Mouse (Mus musculus): ENCODE data around the gene Ddx39b.

Gene Ddx39b

GRCm38 (mm10) chr17:35245731-35246623 lies 4.4 kb downstream of the Ddx39b start:
- peak in 1 of 2 experiments; percentile 37 for DNase-seq

DNA sequence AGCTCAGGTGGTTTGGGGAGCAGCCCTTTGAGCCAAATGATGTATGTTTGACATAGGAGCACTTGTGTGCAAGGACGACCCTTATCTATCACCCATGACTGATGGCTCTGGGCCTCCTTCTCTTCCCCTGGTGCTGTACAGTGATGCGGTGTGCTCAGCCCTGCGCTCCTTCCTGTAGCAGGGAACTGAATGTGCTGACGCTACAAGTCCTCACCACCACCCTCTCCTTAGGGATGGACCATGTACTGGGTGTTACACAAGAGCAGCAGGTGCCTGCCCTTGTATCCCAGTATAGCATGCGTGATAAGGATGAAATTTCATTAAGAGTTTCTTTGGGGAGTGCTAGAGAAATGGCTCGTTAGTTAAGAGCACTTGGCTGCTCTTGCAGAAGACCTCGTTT lies 5.6 kb downstream of the Ddx39b start:
- DNase-seq = peak in 1 of 2 experiments; percentile 31

- DNase-seq = no peak
These were observed 7.4 kb downstream of the Ddx39b start for GRCm38 (mm10) chr17:35248986-35249385.

DNA sequence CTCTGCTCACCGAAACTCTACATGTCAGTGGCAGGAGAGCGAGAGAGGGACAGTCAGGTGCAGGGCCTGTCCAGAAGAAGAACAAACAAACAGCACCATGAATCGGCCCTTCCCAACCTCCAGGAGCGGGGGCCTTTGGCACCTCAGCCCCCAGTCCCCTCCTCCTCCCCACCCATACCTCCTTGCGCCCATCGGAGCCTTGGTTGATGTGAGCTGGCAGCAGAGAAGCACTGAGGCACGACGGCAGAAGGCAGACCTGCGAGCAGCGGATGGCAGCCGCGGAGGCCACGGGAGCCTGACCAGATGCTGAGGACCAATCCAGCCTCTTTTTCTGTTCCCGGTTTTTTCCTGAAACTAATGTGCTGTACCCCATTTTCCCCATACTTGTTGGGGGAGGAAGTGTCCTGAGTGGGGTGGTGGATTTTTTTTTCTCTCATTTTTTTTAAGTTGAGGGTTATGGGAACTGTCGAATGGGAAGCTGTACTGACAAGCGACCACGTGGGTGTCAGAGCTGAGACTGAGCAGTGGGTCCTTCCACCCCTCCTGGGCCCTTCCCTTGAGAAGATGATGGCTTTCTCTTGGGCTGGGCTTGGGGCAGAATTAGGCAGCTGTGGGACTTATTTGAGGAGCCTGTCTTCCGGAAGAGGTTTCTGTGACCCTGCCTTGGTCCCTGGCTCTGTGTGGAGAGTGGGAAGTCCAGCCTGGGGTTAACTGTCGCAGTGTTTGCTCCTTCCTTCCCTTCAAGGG lies 8.1 kb downstream of the Ddx39b start:
- DNase-seq = no peak

- no peak for DNase-seq
These were observed 9.0 kb downstream of the Ddx39b start for GRCm38 (mm10) chr17:35250348-35251120.

DNA sequence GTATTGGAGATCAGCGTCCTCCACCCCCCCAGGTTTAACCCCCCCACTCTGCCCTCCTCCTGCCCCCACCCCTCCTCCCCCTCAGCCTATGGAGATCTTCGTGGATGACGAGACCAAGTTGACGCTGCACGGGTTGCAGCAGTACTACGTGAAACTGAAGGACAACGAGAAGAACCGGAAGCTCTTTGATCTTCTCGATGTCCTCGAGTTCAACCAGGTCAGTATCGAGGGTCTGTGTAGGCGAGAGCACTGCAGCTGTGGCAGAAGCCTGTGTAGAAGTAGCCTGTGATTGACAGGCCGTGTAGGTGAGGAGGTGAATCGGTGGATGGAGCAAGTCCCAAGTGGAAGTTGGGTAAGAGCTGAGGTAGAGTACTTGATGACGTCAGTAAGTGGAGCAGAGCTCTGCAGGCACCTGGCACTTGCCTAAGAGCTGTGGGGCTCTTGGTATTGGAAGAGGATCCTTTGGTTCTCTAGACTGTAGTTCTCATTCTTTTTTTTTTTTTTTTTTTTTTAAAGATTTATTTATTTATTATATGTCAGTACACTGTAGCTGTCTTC lies 9.7 kb downstream of the Ddx39b start:
- DNase-seq = peak; percentile 71 to 73

DNA sequence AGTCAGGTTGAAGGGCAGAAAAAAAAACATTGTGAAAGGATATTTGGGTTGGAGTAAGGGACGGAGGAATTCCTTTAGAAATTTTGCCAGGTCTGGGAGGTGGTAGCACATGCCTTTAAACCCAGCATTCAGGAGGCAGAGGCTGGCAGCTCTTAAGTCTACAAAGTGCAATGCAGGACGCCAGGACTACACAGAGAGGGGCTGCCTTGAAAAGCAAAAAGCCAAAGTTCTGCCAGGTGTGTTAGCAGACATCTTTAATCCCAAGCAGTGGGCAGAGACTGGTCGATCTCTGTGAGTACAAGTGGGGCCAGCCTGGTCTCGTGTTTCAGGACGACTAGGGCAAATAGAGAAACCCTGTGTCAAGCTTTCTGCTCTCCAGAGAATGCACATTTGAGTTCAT lies 10.4 kb downstream of the Ddx39b start:
- no peak for DNase-seq

DNA sequence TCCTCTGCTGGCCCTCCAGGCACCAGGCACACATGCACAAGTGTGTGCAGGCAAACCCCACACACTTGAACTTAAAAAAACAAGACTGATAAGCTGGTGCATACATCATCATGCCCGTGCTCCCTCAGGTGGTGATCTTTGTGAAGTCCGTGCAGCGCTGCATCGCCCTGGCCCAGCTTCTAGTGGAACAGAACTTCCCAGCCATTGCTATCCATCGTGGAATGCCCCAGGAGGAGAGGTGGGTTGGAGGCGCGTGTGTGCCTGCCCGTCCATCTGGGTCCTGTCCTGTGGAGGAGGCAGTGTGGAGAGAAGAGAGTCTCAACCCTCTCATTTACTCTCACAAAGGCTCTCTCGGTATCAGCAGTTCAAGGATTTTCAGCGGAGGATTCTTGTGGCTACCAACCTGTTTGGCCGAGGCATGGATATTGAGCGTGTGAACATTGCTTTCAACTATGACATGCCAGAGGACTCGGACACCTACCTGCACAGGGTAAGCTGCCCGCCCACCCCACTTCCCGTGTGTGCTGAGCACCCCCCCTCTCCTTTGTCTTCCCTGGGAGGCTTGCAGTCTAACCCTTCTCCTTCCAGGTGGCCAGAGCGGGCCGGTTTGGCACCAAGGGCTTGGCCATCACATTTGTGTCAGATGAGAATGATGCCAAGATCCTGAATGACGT lies 11.2 kb downstream of the Ddx39b start:
- no peak for DNase-seq

GRCm38 (mm10) chr17:35253293-35254093 lies 11.9 kb downstream of the Ddx39b start:
- no peak for DNase-seq

GRCm38 (mm10) chr17:35254241-35255098 lies 12.9 kb downstream of the Ddx39b start:
- peak; percentile 61 to 77 for DNase-seq

- DNase-seq = no peak
These were observed 13.8 kb downstream of the Ddx39b start for GRCm38 (mm10) chr17:35255301-35255700.

GRCm38 (mm10) chr17:35255704-35256103 lies 14.2 kb downstream of the Ddx39b start:
- no peak for DNase-seq

- no peak for DNase-seq
These were observed 15.8 kb downstream of the Ddx39b start for GRCm38 (mm10) chr17:35257378-35257777.

GRCm38 (mm10) chr17:35257824-35258491 lies 16.4 kb downstream of the Ddx39b start:
- peak; percentile 92 to 95 for DNase-seq

- DNase-seq = peak; percentile 81
These were observed 17.2 kb downstream of the Ddx39b start for GRCm38 (mm10) chr17:35258492-35259478.

DNA sequence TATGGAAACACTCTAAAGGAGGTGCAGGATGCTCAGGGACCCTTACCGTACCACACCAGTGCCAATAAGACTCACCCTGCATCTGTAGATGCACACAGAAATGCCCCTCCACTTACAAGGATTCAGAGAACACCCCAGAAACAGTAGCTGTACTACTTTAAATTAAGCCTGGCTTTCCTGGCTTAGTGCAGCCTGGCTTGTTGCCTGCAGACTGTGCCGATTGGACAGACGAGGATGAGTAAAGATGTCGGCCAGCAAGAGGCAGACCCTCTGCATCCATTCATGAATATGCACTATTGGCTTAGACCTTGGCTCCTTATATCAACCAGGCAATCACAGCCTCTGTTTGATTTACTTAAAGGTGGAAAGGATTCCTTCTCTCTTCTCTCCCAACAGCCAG lies 18.1 kb downstream of the Ddx39b start:
- DNase-seq = no peak

- DNase-seq = no peak
These were observed 20.1 kb downstream of the Ddx39b start for GRCm38 (mm10) chr17:35261651-35262050.

Data from lung, postnatal 4 days (tissue).